Mouse (Mus musculus): Measurements from ENCODE around the gene Olfr1507. TPM values are rescaled to one million over a fixed set of nuclear protein-coding genes. Genes with fewer than 3 reads are reported as not detected.

The Olfr1507 gene
- total and polyA plus RNA-seq, 3 experiments = 0.16 TPM; not detected in 2

DNA sequence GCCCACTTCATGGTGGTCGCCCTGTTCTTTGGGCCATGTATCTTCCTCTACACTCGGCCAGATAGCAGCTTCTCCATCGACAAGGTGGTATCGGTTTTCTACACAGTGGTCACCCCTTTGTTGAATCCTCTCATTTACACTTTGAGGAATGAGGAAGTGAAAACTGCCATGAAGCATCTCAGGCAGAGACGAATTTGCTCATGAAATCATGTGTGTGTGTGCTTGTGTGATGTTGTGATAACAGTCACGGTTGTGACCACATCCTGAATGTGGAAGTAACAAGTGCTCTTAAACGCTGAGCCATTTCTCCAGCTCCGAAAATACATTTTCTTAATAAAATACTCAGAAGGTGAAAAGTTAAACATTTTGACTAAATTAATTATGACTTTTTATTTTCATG is 44.4 kb downstream of the Olfr1507 start:
- H3K4me1 ChIP-seq (ENCODE audit: insufficient read depth, low read depth, low read length) = peaks cover 17% of the 10 kb centered on the region
- no peaks in the 10 kb centered on the region for H3K27me3 ChIP-seq (ENCODE audit: insufficient read depth, low read length)
- H3K36me3 ChIP-seq (replicated peaks) = no peaks in the 10 kb centered on the region
- no peaks in the 10 kb centered on the region for H3K9me3 ChIP-seq (replicated peaks)
- DNase-seq (ENCODE audit: low spot score) = peak; percentile 15
- TF ChIP-seq GATA1 (IDR thresholded peaks at IDR 0.05; ENCODE audit: borderline replicate concordance, low read length) = no peak
- no peak for TF ChIP-seq CTCF (IDR thresholded peaks at IDR 0.05; ENCODE audit: low read depth, low read length)
- no peak for TF ChIP-seq POLR2AphosphoS5 (IDR thresholded peaks at IDR 0.05; ENCODE audit: insufficient replicate concordance, low read depth, low read length)
- no peak for TF ChIP-seq TAL1 (conservative IDR thresholded peaks at IDR 0.05; ENCODE audit: low read depth, low read length)
- TF ChIP-seq GATA2 (IDR thresholded peaks at IDR 0.05; ENCODE audit: borderline replicate concordance, low read depth, low read length) = no peak
- no peak overlapping the region for H3K4me3 ChIP-seq (ENCODE audit: low read depth, low read length)
- ATAC-seq (ENCODE audit: extremely low read depth, insufficient number of reproducible peaks, low FRiP score, poor library complexity, severe bottlenecking) = peak; percentile 91

DNA sequence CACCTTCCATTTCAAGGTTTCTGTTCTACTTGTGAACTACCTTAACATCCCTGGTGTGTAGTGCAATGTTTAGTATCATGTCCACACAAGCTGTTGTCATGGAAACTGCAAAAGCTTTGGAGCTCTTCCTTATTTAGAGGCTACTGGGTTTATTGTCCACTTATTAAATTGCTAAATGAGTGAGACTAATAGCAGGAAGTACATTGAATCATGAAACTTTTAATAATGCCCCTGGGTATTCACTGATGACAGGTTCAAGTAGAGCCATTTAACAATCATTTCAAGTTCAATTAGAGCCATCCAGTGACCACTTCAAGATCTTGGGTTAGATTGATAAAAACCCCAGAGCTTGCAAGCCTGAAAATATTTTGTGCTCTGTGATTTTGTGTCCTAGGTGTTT is 52.9 kb downstream of the Olfr1507 start, which contains the start of gene Olfr1509:
Gene Olfr1509 (plus strand): TSS at position 301 of the 400 bp plus-strand sequence.
- Histone ChIP-seq H3K36me3 (replicated peaks) (no peaks in the 10 kb centered on the region), H3K4me3 (ENCODE audit: low read depth, low read length) (no peak within 1 kb of the TSS), H3K9me3 (replicated peaks) (no peaks in the 10 kb centered on the region), H3K27me3 (ENCODE audit: insufficient read depth, low read length) (no peaks in the 10 kb centered on the region), H3K4me1 (ENCODE audit: insufficient read depth, low read depth, low read length) (peaks cover 2% of the 10 kb centered on the region; the same call in 1 of the 2 replicates)
- DNase-seq (ENCODE audit: low spot score) = no peak
- TF ChIP-seq CTCF (IDR thresholded peaks at IDR 0.05; ENCODE audit: low read depth, low read length) (no peak), TAL1 (conservative IDR thresholded peaks at IDR 0.05; ENCODE audit: low read depth, low read length) (no peak), GATA2 (IDR thresholded peaks at IDR 0.05; ENCODE audit: borderline replicate concordance, low read depth, low read length) (no peak), GATA1 (IDR thresholded peaks at IDR 0.05; ENCODE audit: borderline replicate concordance, low read length) (no peak), POLR2AphosphoS5 (IDR thresholded peaks at IDR 0.05; ENCODE audit: insufficient replicate concordance, low read depth, low read length) (no peak)
- no peak for ATAC-seq (ENCODE audit: extremely low read depth, insufficient number of reproducible peaks, low FRiP score, poor library complexity, severe bottlenecking)

Other genes with a start within 250 kb of the Olfr1507 start
- 222 and 247 TPM in 2 replicates for gene Chd8, start 238.0 kb downstream of the Olfr1507 start, total RNA-seq (2014; fragmentation: Nextera tagmentation)
- gene Chd8, start 238.0 kb downstream of the Olfr1507 start, total RNA-seq (2017) = 57.6 and 78.7 TPM in 2 replicates
- gene Chd8, start 238.0 kb downstream of the Olfr1507 start, polyA plus RNA-seq (2012) = 16.0 and 22.6 TPM in 2 replicates
- 42.4 and 49.2 TPM in 2 replicates for gene Tox4, start 216.6 kb downstream of the Olfr1507 start, total RNA-seq (2014; fragmentation: Nextera tagmentation)
- 42.9 and 43.0 TPM in 2 replicates for gene Tox4, start 216.6 kb downstream of the Olfr1507 start, total RNA-seq (2017)
- gene Tox4, start 216.6 kb downstream of the Olfr1507 start, polyA plus RNA-seq (2012) = 33.1 and 37.2 TPM in 2 replicates
- gene Rab2b, start 216.2 kb downstream of the Olfr1507 start, total RNA-seq (2014; fragmentation: Nextera tagmentation) = 31.2 and 33.2 TPM in 2 replicates
- gene Rab2b, start 216.2 kb downstream of the Olfr1507 start, total RNA-seq (2017) = 13.8 and 14.9 TPM in 2 replicates
- 0.62 and 0.91 TPM in 2 replicates for gene Rab2b, start 216.2 kb downstream of the Olfr1507 start, polyA plus RNA-seq (2012)
- gene Mettl3, start 190.6 kb downstream of the Olfr1507 start, total RNA-seq (2014; fragmentation: Nextera tagmentation) = 71.6 and 74.2 TPM in 2 replicates
- 95.9 and 98.6 TPM in 2 replicates for gene Mettl3, start 190.6 kb downstream of the Olfr1507 start, total RNA-seq (2017)
- 10.4 and 16.5 TPM in 2 replicates for gene Mettl3, start 190.6 kb downstream of the Olfr1507 start, polyA plus RNA-seq (2012)
- 7.8 TPM in 2 replicates for gene Sall2, start 167.0 kb downstream of the Olfr1507 start, total RNA-seq (2014; fragmentation: Nextera tagmentation)
- gene Sall2, start 167.0 kb downstream of the Olfr1507 start, total RNA-seq (2017) = 2.3 and 2.8 TPM in 2 replicates
- gene Sall2, start 167.0 kb downstream of the Olfr1507 start, polyA plus RNA-seq (2012) = 4.7 and 5.2 TPM in 2 replicates
- gene Olfr1513, start 139.3 kb downstream of the Olfr1507 start, total RNA-seq (2014; fragmentation: Nextera tagmentation) = not detected in 2 replicates
- 0.05 and 0.06 TPM in 2 replicates for gene Olfr1513, start 139.3 kb downstream of the Olfr1507 start, total RNA-seq (2017)
- gene Olfr1513, start 139.3 kb downstream of the Olfr1507 start, polyA plus RNA-seq (2012) = not detected in 2 replicates
- not detected in 2 replicates for gene Olfr1512, start 116.6 kb downstream of the Olfr1507 start, total RNA-seq (2014; fragmentation: Nextera tagmentation)
- gene Olfr1512, start 116.6 kb downstream of the Olfr1507 start, total RNA-seq (2017) = 0.22 TPM in 1 of 2 replicates, not detected in the other
- not detected in 2 replicates for gene Olfr1512, start 116.6 kb downstream of the Olfr1507 start, polyA plus RNA-seq (2012)
- gene Olfr1511, start 98.4 kb downstream of the Olfr1507 start, total RNA-seq (2014; fragmentation: Nextera tagmentation) = not detected in 2 replicates
- not detected in 2 replicates for gene Olfr1511, start 98.4 kb downstream of the Olfr1507 start, total RNA-seq (2017)
- gene Olfr1511, start 98.4 kb downstream of the Olfr1507 start, polyA plus RNA-seq (2012) = not detected in 2 replicates
- not detected in 2 replicates for gene Olfr1510, start 81.4 kb downstream of the Olfr1507 start, total RNA-seq (2014; fragmentation: Nextera tagmentation)
- gene Olfr1510, start 81.4 kb downstream of the Olfr1507 start, total RNA-seq (2017) = 0.23 and 0.27 TPM in 2 replicates
- not detected in 2 replicates for gene Olfr1510, start 81.4 kb downstream of the Olfr1507 start, polyA plus RNA-seq (2012)
- not detected in 2 replicates for gene Olfr1509, start 52.8 kb downstream of the Olfr1507 start, total RNA-seq (2014; fragmentation: Nextera tagmentation)
- gene Olfr1509, start 52.8 kb downstream of the Olfr1507 start, total RNA-seq (2017) = 0.17 and 0.87 TPM in 2 replicates
- gene Olfr1509, start 52.8 kb downstream of the Olfr1507 start, polyA plus RNA-seq (2012) = not detected in 2 replicates
- gene Olfr1508, start 28.3 kb downstream of the Olfr1507 start, total RNA-seq (2014; fragmentation: Nextera tagmentation) = not detected in 2 replicates
- gene Olfr1508, start 28.3 kb downstream of the Olfr1507 start, total RNA-seq (2017) = 0.06 and 0.27 TPM in 2 replicates
- not detected in 2 replicates for gene Olfr1508, start 28.3 kb downstream of the Olfr1507 start, polyA plus RNA-seq (2012)